Mouse (Mus musculus) C2C12 (cell line): ENCODE results near the gene Ypel2.

ENCODE experiments used
- CEBPB ChIP-seq: IDR thresholded peaks from one replicate; pipeline ENCODE4 v1.6.1; 2011; ENCODE audit warnings: low read depth, mild to moderate bottlenecking, control low read depth, moderate library complexity
- CTCF ChIP-seq: IDR thresholded peaks from one replicate; pipeline ENCODE4 v1.5.1; 2011; ENCODE audit not compliant: control insufficient read depth, insufficient read depth, insufficient read length
- MAX ChIP-seq: IDR thresholded peaks from one replicate; pipeline ENCODE4 v1.6.1; 2011; ENCODE audit warnings: mild to moderate bottlenecking, control low read depth
- MYOD1 ChIP-seq: IDR thresholded peaks from one replicate; pipeline ENCODE4 v1.6.1; 2011; ENCODE audit warnings: low read depth; ENCODE audit not compliant: control insufficient read depth, insufficient read length
- MYOG ChIP-seq: IDR thresholded peaks from one replicate; pipeline ENCODE4 v1.6.1; 2011; ENCODE audit not compliant: control insufficient read depth, insufficient read length; ENCODE audit errors: extremely low read depth
- USF1 ChIP-seq: IDR thresholded peaks from one replicate; pipeline ENCODE4 v1.6.1; 2011; ENCODE audit warnings: low read depth, mild to moderate bottlenecking, control low read depth, moderate library complexity

GRCm38 (mm10) chr11:86981229-86981791, 12.2 kb downstream of the Ypel2 start:
- TF ChIP-seq CTCF (no peak), MYOG (no peak), CEBPB (no peak), MAX (no peak), MYOD1 (no peak), USF1 (no peak)
